Mouse (Mus musculus) midbrain, embryonic 16.5 days (tissue): ENCODE measurements around the gene Kctd12. TPM values are rescaled to one million over a fixed set of nuclear protein-coding genes. Genes with fewer than 3 reads are reported as not detected.

ENCODE experiments used
- ATAC-seq: fragments of 200-750 bp; cut with Nextera tagmentation; 2 replicates; pipeline ENCODE4 v1.8.0; 2017; ENCODE audit warnings: moderate TSS enrichment
- H3K27ac ChIP-seq: fragments of 300-500 bp; sonication (generic); 2 replicates; pipeline ENCODE4 v1.5.1; 2014; ENCODE audit warnings: mild to moderate bottlenecking, low read length, mixed read lengths
- H3K27me3 ChIP-seq: fragments of 300-500 bp; sonication (generic); 2 replicates; pipeline ENCODE4 v1.6.1; 2014; ENCODE audit warnings: low read depth, low read length, mixed read lengths; ENCODE audit not compliant: control insufficient read depth, insufficient read depth
- H3K36me3 ChIP-seq: fragments of 300-500 bp; sonication (generic); 2 replicates; pipeline ENCODE4 v1.6.1; 2014; ENCODE audit warnings: mild to moderate bottlenecking, low read length, moderate library complexity, mixed read lengths; ENCODE audit not compliant: control insufficient read depth, insufficient read depth
- H3K4me1 ChIP-seq: fragments of 300-500 bp; sonication (generic); 2 replicates; pipeline ENCODE4 v1.6.1; 2014; ENCODE audit warnings: mild to moderate bottlenecking, low read length, mixed read lengths; ENCODE audit not compliant: control insufficient read depth, insufficient read depth
- H3K4me2 ChIP-seq: fragments of 300-500 bp; sonication (generic); 2 replicates; pipeline ENCODE4 v1.6.1; 2014; ENCODE audit warnings: mild to moderate bottlenecking, low read length, mixed read lengths
- H3K4me3 ChIP-seq: fragments of 300-500 bp; sonication (generic); 2 replicates; pipeline ENCODE4 v1.5.1; 2014; ENCODE audit warnings: low read depth, mild to moderate bottlenecking, low read length, moderate library complexity, mixed read lengths
- H3K9ac ChIP-seq: fragments of 300-500 bp; sonication (generic); 2 replicates; pipeline ENCODE4 v1.6.1; 2014; ENCODE audit warnings: low read depth, low read length, mixed read lengths
- H3K9me3 ChIP-seq: fragments of 300-500 bp; sonication (generic); replicated peaks from 2 replicates; pipeline ENCODE4 v1.6.1; 2014; ENCODE audit warnings: mild to moderate bottlenecking, low read length, mixed read lengths; ENCODE audit not compliant: control insufficient read depth, poor library complexity, severe bottlenecking
- WGBS: fragments of 180-500 bp; shearing (Covaris S2); extraction: QIAGEN DNeasy Blood & Tissue Kit; methylation state at CpG from one replicate; pipeline ENCODE4 v1.1.7; 2014; 5-methylcytosine and 5-hydroxymethylcytosine counted together
- polyA plus RNA-seq: library from polyadenylated mRNA; unstranded; fragments of >200 nt; fragmentation: Nextera tagmentation; extraction: Ambion mirVana; gene quantifications from 2 replicates; pipeline ENCODE4 v1.2.1, GENCODE M21; 2015

Kctd12 gene
- polyA plus RNA-seq, 1 experiment from 2014 or later = 17.0 TPM

DNA sequence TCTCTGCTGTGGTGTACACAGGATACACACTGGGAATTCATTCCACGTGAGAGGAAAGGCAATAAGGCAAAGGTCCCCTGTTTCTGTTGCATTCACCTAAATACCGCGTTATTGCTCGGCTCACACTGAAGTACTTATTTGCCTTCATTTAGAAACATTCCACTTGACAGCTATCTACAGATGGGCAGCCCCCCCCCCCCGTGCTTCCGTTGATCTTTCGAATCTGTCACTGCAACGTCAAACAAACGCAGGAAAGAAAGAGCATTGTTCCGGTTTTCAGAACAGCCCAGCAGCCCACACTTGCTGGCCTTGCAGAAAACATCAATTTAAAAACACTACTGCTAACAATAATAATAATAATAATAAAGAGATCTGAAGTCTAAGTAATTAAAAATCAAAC lies 2.6 kb downstream of the Kctd12 start:
- Histone ChIP-seq H3K27ac (0 out of 2 replicates have a peak overlapping the region, but pooled peaks have one; percentile 47), H3K4me1 (peaks cover 12% of the 10 kb centered on the region), H3K4me2 (peak overlapping the region; percentile 49), H3K9me3 (no peaks in the 10 kb centered on the region), H3K27me3 (no peaks in the 10 kb centered on the region), H3K9ac (peak overlapping the region; percentile 30), H3K36me3 (no peaks in the 10 kb centered on the region), H3K4me3 (peak overlapping the region; percentile 37)
- ATAC-seq = no peak
- WGBS = 19% methylated on average over 10 of the region's 10 CpGs

DNA sequence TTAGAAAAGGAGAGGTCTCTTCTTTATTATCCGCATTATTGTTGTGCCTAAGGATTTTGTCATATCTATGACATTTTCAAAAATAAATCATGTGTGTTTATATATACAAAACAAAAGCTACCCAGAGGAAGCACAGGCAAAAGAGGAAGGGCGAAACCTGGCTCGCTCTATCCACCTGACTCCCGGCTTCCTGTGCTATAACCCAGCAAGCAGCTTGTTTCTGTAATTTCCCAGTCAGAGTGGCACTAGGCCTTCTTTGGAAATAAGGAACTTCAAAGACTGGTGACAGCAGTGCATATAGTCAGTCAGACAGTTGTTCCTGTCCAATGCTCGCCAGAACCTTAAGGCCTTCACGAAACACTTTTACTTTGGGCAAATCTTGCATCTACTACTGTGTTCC lies 6.6 kb downstream of the Kctd12 start:
- Histone ChIP-seq H3K9ac (no peak overlapping the region), H3K27ac (no peak overlapping the region), H3K4me3 (no peak overlapping the region), H3K27me3 (no peaks in the 10 kb centered on the region), H3K9me3 (no peaks in the 10 kb centered on the region), H3K36me3 (no peaks in the 10 kb centered on the region), H3K4me1 (peaks cover 8% of the 10 kb centered on the region), H3K4me2 (no peak overlapping the region)
- WGBS = 93% methylated on average over 6 of the region's 6 CpGs
- ATAC-seq = no peak

DNA sequence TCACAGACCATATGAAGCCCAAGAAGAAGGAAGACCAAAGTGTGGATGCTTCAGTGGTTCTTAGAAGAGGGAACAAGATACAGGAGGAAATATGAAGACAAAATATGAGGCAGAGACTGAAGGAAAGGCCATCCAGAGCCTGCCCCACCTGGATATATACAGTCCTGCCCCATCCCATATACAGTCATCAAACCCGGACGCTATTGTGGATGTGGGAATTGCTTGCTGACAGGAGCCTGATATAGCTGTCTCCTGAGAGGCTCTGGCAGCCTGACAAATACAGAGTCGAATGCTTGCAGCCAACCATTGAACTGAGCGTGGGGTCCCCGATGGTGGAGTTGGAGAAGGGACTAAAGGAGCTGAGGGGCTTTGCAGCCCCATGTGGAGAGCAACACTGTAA lies 13.6 kb downstream of the Kctd12 start:
- 62% methylated on average over 5 of the region's 5 CpGs for WGBS
- no peak overlapping the region for H3K4me3 ChIP-seq
- no peaks in the 10 kb centered on the region for H3K9me3 ChIP-seq
- H3K9ac ChIP-seq = no peak overlapping the region
- no peaks in the 10 kb centered on the region for H3K27me3 ChIP-seq
- H3K36me3 ChIP-seq = no peaks in the 10 kb centered on the region
- no peaks in the 10 kb centered on the region for H3K4me1 ChIP-seq
- no peak overlapping the region for H3K27ac ChIP-seq
- H3K4me2 ChIP-seq = no peak overlapping the region
- no peak for ATAC-seq

DNA sequence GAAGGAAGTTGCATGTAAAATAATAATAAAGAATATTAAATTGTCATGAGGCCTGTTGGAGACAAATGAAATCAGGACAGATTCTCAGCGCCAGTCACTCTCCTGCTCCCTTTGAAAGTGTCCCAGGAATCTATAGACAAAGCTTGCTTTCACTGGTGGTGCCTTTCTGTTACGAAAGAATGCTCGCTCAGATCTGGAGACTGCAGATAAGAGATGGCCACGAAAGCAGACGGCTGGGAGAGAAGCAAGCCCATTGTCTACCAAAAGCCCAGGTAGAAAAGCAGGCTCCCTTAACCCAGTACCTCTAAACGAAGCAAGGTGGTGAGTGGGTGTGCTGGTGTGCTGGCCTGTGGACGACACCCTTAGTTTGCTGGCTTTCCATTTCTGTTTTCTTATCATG lies 16.2 kb downstream of the Kctd12 start:
- WGBS = 57% methylated on average over 7 of the region's 7 CpGs
- no peak for ATAC-seq

DNA sequence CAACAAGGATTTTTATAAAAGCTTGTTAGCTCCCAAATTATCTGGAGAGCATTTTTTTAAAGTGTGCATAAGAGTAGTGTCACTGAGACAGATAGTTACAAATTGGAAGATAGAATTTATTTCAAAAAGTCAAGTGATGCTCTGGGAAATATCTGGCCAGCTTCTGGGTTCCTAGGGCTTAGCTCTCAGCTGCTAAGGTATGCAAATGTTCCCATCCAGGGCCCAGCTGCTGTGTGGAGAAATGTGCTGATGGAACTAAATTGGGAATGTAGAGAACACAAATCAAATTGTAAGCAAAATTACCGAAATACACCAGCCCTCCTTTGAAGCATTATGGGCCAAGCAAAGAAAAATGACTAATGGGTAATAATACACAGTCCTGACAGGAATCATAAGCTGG lies 16.6 kb downstream of the Kctd12 start:
- Histone ChIP-seq H3K4me2 (no peak overlapping the region), H3K9me3 (no peaks in the 10 kb centered on the region), H3K4me3 (no peak overlapping the region), H3K9ac (no peak overlapping the region), H3K27ac (no peak overlapping the region), H3K27me3 (no peaks in the 10 kb centered on the region), H3K36me3 (no peaks in the 10 kb centered on the region), H3K4me1 (no peaks in the 10 kb centered on the region)
- no peak for ATAC-seq
- 63% methylated on average over 1 of the region's 1 CpGs for WGBS

More for the DNA sequence above, 16.2 kb downstream of the Kctd12 start:
- Histone ChIP-seq H3K4me1 (no peaks in the 10 kb centered on the region), H3K4me2 (no peak overlapping the region), H3K9me3 (no peaks in the 10 kb centered on the region), H3K4me3 (no peak overlapping the region), H3K9ac (no peak overlapping the region), H3K27ac (no peak overlapping the region), H3K27me3 (no peaks in the 10 kb centered on the region), H3K36me3 (no peaks in the 10 kb centered on the region)

DNA sequence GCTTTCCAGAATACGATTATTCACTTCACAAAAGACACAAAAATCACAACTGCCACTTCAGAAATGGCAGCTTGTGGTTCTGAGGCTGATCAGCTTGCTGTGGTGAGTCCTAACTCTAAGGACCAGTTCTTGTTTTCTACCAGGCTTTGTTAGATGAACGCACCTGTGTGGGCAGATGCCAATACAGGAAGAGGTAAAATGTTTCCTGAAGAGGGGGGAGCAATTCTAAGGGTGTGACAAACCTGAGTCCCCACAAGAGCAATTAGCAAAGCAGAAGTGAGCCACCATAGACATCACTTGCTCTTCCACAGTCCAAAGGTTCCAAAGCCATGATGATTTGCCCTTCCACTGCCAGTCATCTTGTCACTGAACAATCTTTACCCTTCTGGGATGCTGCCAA lies 20.4 kb downstream of the Kctd12 start:
- no peaks in the 10 kb centered on the region for H3K27me3 ChIP-seq
- 86% methylated on average over 2 of the region's 2 CpGs for WGBS

DNA sequence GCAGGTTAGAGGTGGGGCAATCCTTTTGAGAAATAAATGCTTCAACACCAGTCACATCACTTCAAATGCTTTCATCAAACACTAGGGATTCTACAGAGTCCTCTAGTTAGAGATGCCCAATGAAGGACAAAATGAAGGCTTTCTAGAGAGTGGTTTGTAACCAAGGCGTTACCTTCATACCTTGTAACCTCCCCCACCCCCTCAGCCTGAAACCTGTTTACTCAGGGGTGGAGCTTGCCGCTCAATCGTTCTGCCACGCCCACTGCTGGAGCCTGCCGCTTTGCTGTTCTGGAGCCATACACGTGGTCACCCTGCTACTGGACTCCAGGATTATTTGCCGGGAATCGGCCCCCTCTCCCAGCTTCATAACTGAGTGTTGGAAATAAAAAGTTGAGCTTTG lies 28.9 kb downstream of the Kctd12 start:
- no peaks in the 10 kb centered on the region for H3K27me3 ChIP-seq
- no peak overlapping the region for H3K27ac ChIP-seq
- no peak for ATAC-seq
- H3K36me3 ChIP-seq = no peaks in the 10 kb centered on the region
- H3K9ac ChIP-seq = no peak overlapping the region
- no peaks in the 10 kb centered on the region for H3K4me1 ChIP-seq
- no peak overlapping the region for H3K4me2 ChIP-seq
- WGBS = 30% methylated on average over 8 of the region's 8 CpGs
- H3K4me3 ChIP-seq = no peak overlapping the region
- H3K9me3 ChIP-seq = no peaks in the 10 kb centered on the region

More for the DNA sequence above, 20.4 kb downstream of the Kctd12 start:
- Histone ChIP-seq H3K9me3 (no peaks in the 10 kb centered on the region), H3K27ac (no peak overlapping the region), H3K4me3 (no peak overlapping the region), H3K4me2 (no peak overlapping the region), H3K9ac (no peak overlapping the region), H3K4me1 (no peaks in the 10 kb centered on the region), H3K36me3 (no peaks in the 10 kb centered on the region)
- no peak for ATAC-seq

DNA sequence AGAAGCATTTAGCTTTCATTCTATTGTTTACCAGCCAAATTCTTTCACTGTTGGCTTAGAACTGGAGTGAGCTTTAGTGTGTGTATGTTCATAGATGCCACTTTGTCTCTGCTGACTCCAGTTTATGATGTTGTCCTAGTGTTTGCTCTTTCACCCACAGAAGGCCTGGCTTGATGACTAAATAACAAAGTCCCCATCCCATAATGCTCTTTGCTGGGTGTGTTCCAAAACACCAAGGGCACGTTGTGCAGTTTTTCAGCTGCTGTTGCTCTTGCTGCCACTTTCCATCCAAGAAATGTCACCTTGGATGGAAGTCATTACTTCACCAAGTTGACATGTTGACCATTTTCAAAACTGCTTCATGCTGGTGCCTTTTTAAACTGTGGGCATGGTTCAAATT lies 30.5 kb downstream of the Kctd12 start:
- Histone ChIP-seq H3K9ac (no peak overlapping the region), H3K27ac (no peak overlapping the region), H3K9me3 (no peaks in the 10 kb centered on the region), H3K4me3 (no peak overlapping the region), H3K27me3 (no peaks in the 10 kb centered on the region), H3K4me1 (no peaks in the 10 kb centered on the region), H3K4me2 (no peak overlapping the region), H3K36me3 (no peaks in the 10 kb centered on the region)
- ATAC-seq = no peak
- WGBS = 78% methylated on average over 1 of the region's 1 CpGs

DNA sequence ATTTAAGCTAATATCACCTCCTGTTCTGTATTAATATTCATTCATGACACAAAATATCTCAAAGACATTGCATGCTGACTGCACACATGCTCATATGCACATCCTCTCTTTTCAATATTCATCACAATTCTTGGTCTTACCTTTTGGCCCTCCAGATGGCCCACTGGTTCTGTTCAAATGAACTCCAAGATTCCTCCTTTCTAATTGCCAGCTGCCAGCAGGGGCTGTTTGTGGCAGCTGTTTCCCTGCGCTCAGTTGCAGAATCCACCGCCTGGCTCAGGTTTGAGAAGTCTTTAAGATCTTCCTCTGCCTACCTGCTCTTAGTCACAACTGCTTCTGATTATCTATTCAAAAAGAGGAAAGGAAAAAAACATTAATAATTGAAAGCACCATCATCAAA lies 34.6 kb downstream of the Kctd12 start:
- H3K27me3 ChIP-seq = no peaks in the 10 kb centered on the region
- ATAC-seq = no peak
- no peak overlapping the region for H3K4me2 ChIP-seq
- H3K9me3 ChIP-seq = no peaks in the 10 kb centered on the region
- 61% methylated on average over 2 of the region's 2 CpGs for WGBS
- no peak overlapping the region for H3K9ac ChIP-seq
- H3K4me3 ChIP-seq = no peak overlapping the region
- H3K4me1 ChIP-seq = no peaks in the 10 kb centered on the region
- H3K36me3 ChIP-seq = no peaks in the 10 kb centered on the region
- no peak overlapping the region for H3K27ac ChIP-seq
